Mouse (Mus musculus) E14TG2a.4 (cell line): ENCODE measurements around the gene Acot4.
"Not testable (repeated sequence)": the region's sequence is repeated elsewhere in the genome, so short reads cannot be mapped to it uniquely, and the experiment has no call there.

Source experiments
- H3K27me3 ChIP-seq: 2 replicates; pipeline ENCODE4 v1.6.1; 2014; ENCODE audit warnings: low read length, control low read depth; ENCODE audit not compliant: insufficient read depth
- H3K36me3 ChIP-seq: 2 replicates; pipeline ENCODE4 v1.6.1; 2014; ENCODE audit warnings: low read length, control low read depth; ENCODE audit not compliant: insufficient read depth
- H3K4me1 ChIP-seq: replicated peaks from 2 replicates; pipeline ENCODE4 v1.6.1; 2014; ENCODE audit warnings: low read depth, low read length, control low read depth
- H3K4me3 ChIP-seq: replicated peaks from 2 replicates; pipeline ENCODE4 v1.5.1; 2014; ENCODE audit warnings: mild to moderate bottlenecking, low read length
- H3K9me3 ChIP-seq: 2 replicates; pipeline ENCODE4 v1.6.1; 2014; ENCODE audit warnings: low read length, control low read depth
- CTCF ChIP-seq: conservative IDR thresholded peaks from 2 replicates; pipeline ENCODE4 v1.5.1; 2014; ENCODE audit warnings: low read length
- NANOG ChIP-seq: IDR thresholded peaks from 2 replicates; pipeline ENCODE4 v1.6.1; 2014; ENCODE audit warnings: borderline replicate concordance, low read length, mixed read lengths
- POU5F1 ChIP-seq: IDR thresholded peaks from 2 replicates; pipeline ENCODE4 v1.6.1; 2014; ENCODE audit warnings: low read length, borderline replicate concordance

Gene Acot4

GRCm38 (mm10) chr12:84062336-84062735 is 24.2 kb downstream of the Acot4 start:
- no peak for TF ChIP-seq POU5F1
- no peak for TF ChIP-seq NANOG
- no peak for TF ChIP-seq CTCF
- peaks cover 27% of the 10 kb centered on the region for H3K27me3 ChIP-seq
- peak overlapping the region; percentile 54 for H3K4me3 ChIP-seq
- H3K36me3 ChIP-seq, result no peaks in the 10 kb centered on the region
- peaks cover 11% of the 10 kb centered on the region for H3K4me1 ChIP-seq
- 0 out of 2 replicates have a peak, but pooled peaks cover 2% of the 10 kb centered on the region for H3K9me3 ChIP-seq

- H3K27me3 ChIP-seq, result peaks cover 28% of the 10 kb centered on the region
- H3K36me3 ChIP-seq, result no peaks in the 10 kb centered on the region
- TF ChIP-seq POU5F1, result no peak
- peak; percentile 62 for TF ChIP-seq CTCF
- no peak overlapping the region for H3K4me3 ChIP-seq
- 0 out of 2 replicates have a peak, but pooled peaks cover 2% of the 10 kb centered on the region for H3K9me3 ChIP-seq
- H3K4me1 ChIP-seq, result peaks cover 11% of the 10 kb centered on the region
Observed at GRCm38 (mm10) chr12:84063228-84063627, 25.0 kb downstream of the Acot4 start.

GRCm38 (mm10) chr12:84063833-84064232 is 25.7 kb downstream of the Acot4 start:
- TF ChIP-seq NANOG (no peak), CTCF (no peak), POU5F1 (no peak)
- no peaks in the 10 kb centered on the region for H3K36me3 ChIP-seq
- H3K9me3 ChIP-seq, result 0 out of 2 replicates have a peak, but pooled peaks cover 2% of the 10 kb centered on the region
- H3K27me3 ChIP-seq, result peaks cover 34% of the 10 kb centered on the region
- no peak overlapping the region for H3K4me3 ChIP-seq
- peaks cover 11% of the 10 kb centered on the region for H3K4me1 ChIP-seq

GRCm38 (mm10) chr12:84064621-84065020 is 26.4 kb downstream of the Acot4 start:
- Histone ChIP-seq H3K4me1 (peaks cover 11% of the 10 kb centered on the region), H3K9me3 (0 out of 2 replicates have a peak, but pooled peaks cover 2% of the 10 kb centered on the region), H3K36me3 (no peaks in the 10 kb centered on the region), H3K27me3 (peaks cover 40% of the 10 kb centered on the region), H3K4me3 (no peak overlapping the region)
- TF ChIP-seq CTCF (no peak), NANOG (no peak), POU5F1 (no peak)

- Histone ChIP-seq H3K27me3 (peaks cover 51% of the 10 kb centered on the region), H3K4me1 (no peaks in the 10 kb centered on the region; the same call in 1 of the 2 replicates), H3K36me3 (no peaks in the 10 kb centered on the region), H3K4me3 (no peak overlapping the region), H3K9me3 (0 out of 2 replicates have a peak, but pooled peaks cover 2% of the 10 kb centered on the region)
- TF ChIP-seq POU5F1 (no peak), NANOG (no peak), CTCF (no peak)
Observed at GRCm38 (mm10) chr12:84067752-84068151, 29.6 kb downstream of the Acot4 start.

GRCm38 (mm10) chr12:84068296-84068695 is 30.1 kb downstream of the Acot4 start:
- Histone ChIP-seq H3K36me3 (no peaks in the 10 kb centered on the region), H3K4me3 (no peak overlapping the region), H3K4me1 (no peaks in the 10 kb centered on the region; the same call in 1 of the 2 replicates), H3K27me3 (peaks cover 51% of the 10 kb centered on the region), H3K9me3 (no peaks in the 10 kb centered on the region)
- TF ChIP-seq NANOG, result no peak
- TF ChIP-seq POU5F1, result no peak
- no peak for TF ChIP-seq CTCF

- no peak for TF ChIP-seq NANOG
- no peak for TF ChIP-seq CTCF
- TF ChIP-seq POU5F1, result no peak
- H3K9me3 ChIP-seq, result no peaks in the 10 kb centered on the region
- peaks cover 51% of the 10 kb centered on the region for H3K27me3 ChIP-seq
- H3K36me3 ChIP-seq, result no peaks in the 10 kb centered on the region
- peak within 1 kb of the TSS; percentile 77 for H3K4me3 ChIP-seq
- H3K4me1 ChIP-seq, result no peaks in the 10 kb centered on the region; the same call in 1 of the 2 replicates
Observed at GRCm38 (mm10) chr12:84068986-84069385, 30.8 kb downstream of the Acot4 start, which contains the start of gene Acot5. Acot5 (plus strand) TSS chr12:84069325.

GRCm38 (mm10) chr12:84069582-84069981 is 31.4 kb downstream of the Acot4 start:
- H3K4me1 ChIP-seq, H3K36me3 ChIP-seq, H3K9me3 ChIP-seq: not testable (repeated sequence)
- H3K27me3 ChIP-seq, result peaks cover 49% of the 10 kb centered on the region
- peak overlapping the region; percentile 77 for H3K4me3 ChIP-seq

GRCm38 (mm10) chr12:84071696-84072095 is 33.5 kb downstream of the Acot4 start:
- Histone ChIP-seq H3K27me3 (peaks cover 46% of the 10 kb centered on the region), H3K4me3 (no peak overlapping the region), H3K4me1 (no peaks in the 10 kb centered on the region; the same call in 1 of the 2 replicates), H3K9me3 (no peaks in the 10 kb centered on the region), H3K36me3 (no peaks in the 10 kb centered on the region)
- TF ChIP-seq CTCF, result 0 out of 2 replicates have a peak, but pooled peaks have one; percentile 4
- TF ChIP-seq POU5F1, result no peak
